Mouse (Mus musculus) midbrain, embryonic 12.5 days (tissue): Measurements from ENCODE around the gene Itgad. TPM values are rescaled to one million over a fixed set of nuclear protein-coding genes. Genes with fewer than 3 reads are reported as not detected.

Experiments
- ATAC-seq: fragments of 200-750 bp; cut with Nextera tagmentation; 2 replicates; pipeline ENCODE4 v1.8.0; 2017; ENCODE audit warnings: low read depth, moderate TSS enrichment, moderate library complexity; ENCODE audit not compliant: low FRiP score
- H3K27ac ChIP-seq: fragments of 300-500 bp; sonication (generic); replicated peaks from 2 replicates; pipeline ENCODE4 v1.5.1; 2016; ENCODE audit warnings: mild to moderate bottlenecking
- H3K27me3 ChIP-seq: fragments of 300-500 bp; sonication (generic); 2 replicates; pipeline ENCODE4 v1.6.1; 2016; ENCODE audit warnings: mild to moderate bottlenecking
- H3K36me3 ChIP-seq: fragments of 300-500 bp; sonication (generic); 2 replicates; pipeline ENCODE4 v1.6.1; 2016
- H3K4me1 ChIP-seq: fragments of 300-500 bp; sonication (generic); 2 replicates; pipeline ENCODE4 v1.6.1; 2016
- H3K4me2 ChIP-seq: fragments of 300-500 bp; sonication (generic); replicated peaks from 2 replicates; pipeline ENCODE4 v1.6.1; 2016; ENCODE audit warnings: mild to moderate bottlenecking, moderate library complexity
- H3K4me3 ChIP-seq: fragments of 300-500 bp; sonication (generic); 2 replicates; pipeline ENCODE4 v1.5.1; 2016; ENCODE audit warnings: mild to moderate bottlenecking
- H3K9ac ChIP-seq: fragments of 300-500 bp; sonication (generic); replicated peaks from 2 replicates; pipeline ENCODE4 v1.6.1; 2016; ENCODE audit warnings: mild to moderate bottlenecking, moderate library complexity
- H3K9me3 ChIP-seq: fragments of 300-500 bp; sonication (generic); 2 replicates; pipeline ENCODE4 v1.6.1; 2016; ENCODE audit warnings: mild to moderate bottlenecking
- WGBS: fragments of 180-500 bp; shearing (Covaris S2); methylation state at CpG from one replicate; pipeline ENCODE4 v1.1.7; 2016; 5-methylcytosine and 5-hydroxymethylcytosine counted together
- polyA plus RNA-seq: library from polyadenylated mRNA; unstranded; fragments of >200 nt; fragmentation: Nextera tagmentation; extraction: Ambion mirVana; gene quantifications from 2 replicates; pipeline ENCODE4 v1.2.1, GENCODE M21; 2016

Itgad gene
- polyA plus RNA-seq, 1 experiment from 2014 or later = not detected

DNA sequence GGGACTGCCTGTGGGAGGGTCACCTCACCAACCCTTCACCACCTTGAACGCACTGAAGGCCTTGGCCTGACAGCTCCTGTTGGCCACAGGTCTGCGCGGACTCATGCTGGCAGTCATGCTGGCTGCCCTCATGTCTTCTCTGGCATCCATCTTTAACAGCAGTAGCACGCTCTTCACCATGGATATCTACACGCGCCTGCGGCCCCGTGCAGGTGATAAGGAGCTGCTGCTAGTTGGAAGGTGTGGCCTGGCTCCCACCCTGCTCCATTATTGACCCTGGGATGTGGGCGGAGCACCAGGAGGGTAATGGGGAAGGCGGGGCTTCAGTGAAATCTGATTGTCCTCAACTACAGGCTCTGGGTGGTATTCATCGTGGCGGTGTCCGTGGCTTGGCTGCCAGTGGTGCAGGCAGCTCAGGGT, 116.3 kb downstream of the Itgad start:
- Histone ChIP-seq H3K36me3 (peaks cover 43% of the 10 kb centered on the region), H3K9me3 (no peaks in the 10 kb centered on the region), H3K9ac (no peak overlapping the region), H3K4me2 (no peak overlapping the region), H3K4me3 (no peak overlapping the region), H3K4me1 (no peaks in the 10 kb centered on the region), H3K27ac (no peak overlapping the region), H3K27me3 (no peaks in the 10 kb centered on the region)
- no peak for ATAC-seq
- whole genome bisulfite sequencing = 67% methylated on average over 13 of the region's 13 CpGs

- peaks cover 53% of the 10 kb centered on the region for H3K36me3 ChIP-seq
- 0 out of 2 replicates have a peak, but pooled peaks cover under 1% of the 10 kb centered on the region for H3K27me3 ChIP-seq
- no peak overlapping the region for H3K27ac ChIP-seq
- H3K4me1 ChIP-seq = no peaks in the 10 kb centered on the region
- H3K4me3 ChIP-seq = no peak overlapping the region
- 92% methylated on average over 9 of the region's 9 CpGs for WGBS
- no peak for ATAC-seq
- no peak overlapping the region for H3K4me2 ChIP-seq
- no peaks in the 10 kb centered on the region for H3K9me3 ChIP-seq
- H3K9ac ChIP-seq = no peak overlapping the region
These were observed 117.3 kb downstream of the Itgad start for GRCm38 (mm10) chr7:128271496-128271895.

Other genes starting within 250 kb of the Itgad start
- 54.4 and 55.2 TPM in 2 replicates for gene Kat8, start 241.9 kb upstream of the Itgad start, polyA plus RNA-seq
- gene Prss8, start 224.3 kb upstream of the Itgad start, polyA plus RNA-seq = 0.43 and 1.3 TPM in 2 replicates
- 9.3 and 10.4 TPM in 2 replicates for gene Prss36, start 207.7 kb upstream of the Itgad start, polyA plus RNA-seq
- gene Fus, start 186.9 kb upstream of the Itgad start, polyA plus RNA-seq = 518 and 540 TPM in 2 replicates
- 8.0 and 9.1 TPM in 2 replicates for gene Pycard, start 160.5 kb upstream of the Itgad start, polyA plus RNA-seq
- not detected in 2 replicates for gene Trim72, start 150.4 kb upstream of the Itgad start, polyA plus RNA-seq
- 0.42 and 1.0 TPM in 2 replicates for gene Itgam, start 91.7 kb upstream of the Itgad start, polyA plus RNA-seq
- not detected in 2 replicates for gene Gm49368, start 91.7 kb upstream of the Itgad start, polyA plus RNA-seq
- 0.05 TPM in 1 of 2 replicates, not detected in the other for gene Itgax, start 24.8 kb upstream of the Itgad start, polyA plus RNA-seq
- gene Cox6a2, start 52.0 kb downstream of the Itgad start, polyA plus RNA-seq = not detected in 2 replicates
- 16.3 and 16.7 TPM in 2 replicates for gene Armc5, start 83.0 kb downstream of the Itgad start, polyA plus RNA-seq
- 13.2 TPM in 2 replicates for gene 9130023H24Rik, start 83.7 kb downstream of the Itgad start, polyA plus RNA-seq
- gene Tgfb1i1, start 92.4 kb downstream of the Itgad start, polyA plus RNA-seq = 39.6 and 50.5 TPM in 2 replicates
- not detected in 2 replicates for gene Slc5a2, start 111.3 kb downstream of the Itgad start, polyA plus RNA-seq
- gene BC017158, start 143.8 kb downstream of the Itgad start, polyA plus RNA-seq = 22.8 and 23.1 TPM in 2 replicates